Mouse (Mus musculus) myocyte (in vitro differentiated cells): ENCODE results near the gene Wdtc1. TPM values are rescaled to one million over a fixed set of nuclear protein-coding genes. Genes with fewer than 3 reads are reported as not detected.

ENCODE experiments used
- H3K27me3 ChIP-seq: one replicate; pipeline ENCODE4 v1.6.1; 2011; ENCODE audit not compliant: control insufficient read depth, insufficient read depth, insufficient read length
- H3K36me3 ChIP-seq: one replicate; pipeline ENCODE4 v1.6.1; 2011; ENCODE audit not compliant: control insufficient read depth, insufficient read depth
- H3K4me2 ChIP-seq: one replicate; pipeline ENCODE4 v1.6.1; 2011; ENCODE audit warnings: low read depth, control low read depth
- H3K4me3 ChIP-seq: one replicate; pipeline ENCODE4 v1.5.1; 2011; ENCODE audit warnings: mild to moderate bottlenecking, control low read depth, moderate library complexity
- H3K79me2 ChIP-seq: one replicate; pipeline ENCODE4 v1.6.1; 2011; ENCODE audit not compliant: control insufficient read depth, insufficient read depth
- H3ac ChIP-seq: one replicate; pipeline ENCODE4 v1.6.1; 2011; ENCODE audit not compliant: control insufficient read depth, insufficient read length
- CEBPB ChIP-seq: IDR thresholded peaks from 2 replicates; pipeline ENCODE4 v1.6.1; 2011; ENCODE audit warnings: mild to moderate bottlenecking, moderate library complexity; ENCODE audit not compliant: poor library complexity, insufficient read depth, severe bottlenecking
- E2F4 ChIP-seq: IDR thresholded peaks from one replicate; pipeline ENCODE4 v1.6.1; 2011; ENCODE audit warnings: mild to moderate bottlenecking, control low read depth, moderate library complexity; ENCODE audit not compliant: insufficient read depth
- MAX ChIP-seq: IDR thresholded peaks from one replicate; pipeline ENCODE4 v1.6.1; 2011; ENCODE audit warnings: low read depth, mild to moderate bottlenecking, control low read depth
- MYOD1 ChIP-seq, 3 experiments: IDR thresholded peaks; one replicate each; pipeline ENCODE4 v1.6.1; 2011; ENCODE audit warnings: control low read depth in 2 of 3, low read depth in 2 of 3, mild to moderate bottlenecking in 2 of 3, moderate library complexity in 1 of 3; ENCODE audit not compliant: insufficient read length in 2 of 3, control insufficient read depth in 1 of 3
- MYOG ChIP-seq, 3 experiments: IDR thresholded peaks; one replicate each; pipeline ENCODE4 v1.6.1; 2011; ENCODE audit warnings: control low read depth in 2 of 3, low read depth in 2 of 3, mild to moderate bottlenecking in 2 of 3; ENCODE audit not compliant: insufficient read length in 2 of 3, control insufficient read depth in 1 of 3, insufficient read depth in 1 of 3
- POLR2A ChIP-seq: IDR thresholded peaks from one replicate; pipeline ENCODE4 v1.6.1; 2011; ENCODE audit warnings: low read depth, mild to moderate bottlenecking, control low read depth, moderate library complexity; ENCODE audit not compliant: insufficient read length
- POLR2AphosphoS2 ChIP-seq: IDR thresholded peaks from one replicate; pipeline ENCODE4 v1.6.1; 2011; ENCODE audit warnings: low read depth, control low read depth; ENCODE audit not compliant: insufficient read length
- REST ChIP-seq: IDR thresholded peaks from one replicate; pipeline ENCODE4 v1.6.1; 2011; ENCODE audit warnings: mild to moderate bottlenecking, control low read depth, moderate library complexity; ENCODE audit not compliant: insufficient read depth, insufficient read length
- SRF ChIP-seq: IDR thresholded peaks from one replicate; pipeline ENCODE4 v1.6.1; 2011; ENCODE audit warnings: low read depth; ENCODE audit not compliant: control insufficient read depth, insufficient read length
- TCF12 ChIP-seq: IDR thresholded peaks from one replicate; pipeline ENCODE4 v1.6.1; 2011; ENCODE audit warnings: mild to moderate bottlenecking, control low read depth; ENCODE audit not compliant: poor library complexity, insufficient read depth, severe bottlenecking
- TCF3 ChIP-seq: IDR thresholded peaks from one replicate; pipeline ENCODE4 v1.6.1; 2011; ENCODE audit warnings: low read depth, control low read depth; ENCODE audit not compliant: insufficient read length
- USF1 ChIP-seq: IDR thresholded peaks from one replicate; pipeline ENCODE4 v1.6.1; 2011; ENCODE audit warnings: low read depth, mild to moderate bottlenecking, control low read depth, moderate library complexity
- polyA plus RNA-seq: library from polyadenylated mRNA; unstranded; fragments of >200 nt; fragmentation: generic; extraction: Trizol; gene quantifications from one replicate; pipeline ENCODE4 v1.2.1, GENCODE M21; 2012; ENCODE audit warnings: missing spikeins

Gene Wdtc1
- polyA plus RNA-seq, 1 experiment: 53.1 TPM

DNA sequence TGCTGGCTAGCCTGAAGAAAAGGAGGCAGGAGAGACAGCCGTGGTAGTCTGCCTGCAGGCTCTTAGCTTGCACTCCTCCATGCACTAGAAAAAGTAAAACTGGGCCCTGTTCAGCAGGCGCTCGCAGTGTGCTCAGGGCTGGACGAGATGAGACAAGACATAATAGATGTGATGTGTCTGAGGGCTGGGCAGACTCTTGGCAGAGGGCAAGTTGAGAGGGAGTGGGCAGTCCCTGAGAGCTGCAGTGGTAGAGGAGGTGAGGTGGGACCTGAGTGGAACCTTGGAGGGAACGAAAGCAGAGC, 25.7 kb upstream of the Wdtc1 start:
- TF ChIP-seq POLR2A: no peak
- TF ChIP-seq TCF12: no peak
- TF ChIP-seq CEBPB: no peak
- no peak for TF ChIP-seq MAX
- TF ChIP-seq E2F4: no peak
- TF ChIP-seq USF1: no peak
- TF ChIP-seq POLR2AphosphoS2: no peak
- TF ChIP-seq MYOD1 (IDR thresholded peaks at IDR 0.05; ENCODE audit: control insufficient read depth in 1 of 3, insufficient read length in 2 of 3, low read depth in 2 of 3): no peak
- Histone ChIP-seq H3K4me2 (peak overlapping the region; percentile 81), H3K79me2 (peaks cover 75% of the 10 kb centered on the region), H3K27me3 (no peaks in the 10 kb centered on the region), H3ac (no peak overlapping the region), H3K36me3 (no peaks in the 10 kb centered on the region), H3K4me3 (no peak overlapping the region)

GRCm38 (mm10) chr4:133378236-133379045, 25.2 kb upstream of the Wdtc1 start:
- Histone ChIP-seq H3K27me3 (no peaks in the 10 kb centered on the region), H3K79me2 (peaks cover 80% of the 10 kb centered on the region), H3K36me3 (no peaks in the 10 kb centered on the region), H3K4me3 (no peak overlapping the region), H3K4me2 (peak overlapping the region; percentile 81), H3ac (no peak overlapping the region)
- TF ChIP-seq POLR2AphosphoS2: no peak
- peak in 1 of 3 experiments; percentile 36 for TF ChIP-seq MYOD1 (IDR thresholded peaks at IDR 0.05; ENCODE audit: control insufficient read depth in 1 of 3, insufficient read length in 2 of 3, low read depth in 2 of 3)
- no peak for TF ChIP-seq USF1
- no peak for TF ChIP-seq CEBPB
- TF ChIP-seq POLR2A: peak; percentile 14
- no peak for TF ChIP-seq MAX
- TF ChIP-seq SRF: no peak
- no peak for TF ChIP-seq REST
- TF ChIP-seq MYOG (IDR thresholded peaks at IDR 0.05; ENCODE audit: control insufficient read depth in 1 of 3, insufficient read depth in 1 of 3, insufficient read length in 2 of 3, low read depth in 2 of 3): no peak
- TF ChIP-seq TCF3: no peak
- TF ChIP-seq E2F4: no peak
- TF ChIP-seq TCF12: no peak

- no peak for TF ChIP-seq MYOG (IDR thresholded peaks at IDR 0.05; ENCODE audit: control insufficient read depth in 1 of 3, insufficient read depth in 1 of 3, insufficient read length in 2 of 3, low read depth in 2 of 3)
- Histone ChIP-seq H3K4me2 (no peak overlapping the region), H3K4me3 (no peak overlapping the region), H3ac (no peak overlapping the region), H3K36me3 (no peaks in the 10 kb centered on the region), H3K27me3 (no peaks in the 10 kb centered on the region), H3K79me2 (peaks cover 89% of the 10 kb centered on the region)
These were observed 22.7 kb upstream of the Wdtc1 start for GRCm38 (mm10) chr4:133375812-133376577.

DNA sequence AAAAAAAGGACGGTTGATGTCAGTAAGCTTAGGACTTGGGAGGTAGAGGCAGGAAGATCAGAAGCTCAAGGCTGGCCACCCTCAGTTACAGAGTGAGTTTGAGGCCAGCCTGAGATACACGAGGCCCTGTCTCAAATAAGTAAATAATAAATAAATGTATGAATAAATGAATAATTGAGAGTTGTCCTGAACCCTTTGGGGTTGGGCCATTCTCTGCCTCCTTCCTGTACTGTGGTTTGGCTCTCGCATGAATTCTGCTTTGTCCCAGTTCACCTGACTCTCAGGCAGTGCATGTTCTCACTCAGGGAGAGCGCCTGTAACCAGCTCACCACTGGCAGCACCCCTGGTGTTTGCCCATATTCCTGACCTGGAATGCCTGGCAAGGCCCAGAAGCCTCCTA, 20.7 kb upstream of the Wdtc1 start:
- H3K4me2 ChIP-seq: no peak overlapping the region
- H3K4me3 ChIP-seq: no peak overlapping the region
- H3ac ChIP-seq: no peak overlapping the region
- TF ChIP-seq CEBPB (no peak), MAX (no peak), POLR2AphosphoS2 (no peak), REST (no peak), MYOD1 (IDR thresholded peaks at IDR 0.05; ENCODE audit: control insufficient read depth in 1 of 3, insufficient read length in 2 of 3, low read depth in 2 of 3) (no peak)
- no peaks in the 10 kb centered on the region for H3K27me3 ChIP-seq
- no peaks in the 10 kb centered on the region for H3K36me3 ChIP-seq
- H3K79me2 ChIP-seq: peaks cover 81% of the 10 kb centered on the region

- H3K4me2 ChIP-seq: peak overlapping the region; percentile 97
- H3K27me3 ChIP-seq: no peaks in the 10 kb centered on the region
- H3K36me3 ChIP-seq: no peaks in the 10 kb centered on the region
- no peak overlapping the region for H3ac ChIP-seq
- H3K79me2 ChIP-seq: peaks cover 75% of the 10 kb centered on the region
- TF ChIP-seq CEBPB (no peak), POLR2AphosphoS2 (no peak), POLR2A (no peak), MAX (no peak), E2F4 (no peak), SRF (no peak), MYOD1 (IDR thresholded peaks at IDR 0.05; ENCODE audit: control insufficient read depth in 1 of 3, insufficient read length in 2 of 3, low read depth in 2 of 3) (no peak)
- peak overlapping the region; percentile 56 for H3K4me3 ChIP-seq
These were observed 19.0 kb upstream of the Wdtc1 start for GRCm38 (mm10) chr4:133372278-133372665.
